Mouse (Mus musculus): Measurements from ENCODE around the gene 2900011O08Rik. TPM values are rescaled to one million over a fixed set of nuclear protein-coding genes. Genes with fewer than 3 reads are reported as not detected.

The 2900011O08Rik gene
- polyA plus RNA-seq, 1 experiment from 2014 or later: 130 TPM

- H3K4me3 ChIP-seq: no peak overlapping the region
- H3K9ac ChIP-seq (replicated peaks): no peak overlapping the region
- H3K4me1 ChIP-seq: no peaks in the 10 kb centered on the region
- no peaks in the 10 kb centered on the region for H3K27me3 ChIP-seq
- H3K4me2 ChIP-seq (replicated peaks): no peak overlapping the region
- no peak for ATAC-seq (replicated peaks)
- WGBS: 84% methylated on average over 3 of the region's 3 CpGs
- peaks cover 18% of the 10 kb centered on the region for H3K36me3 ChIP-seq
- H3K9me3 ChIP-seq: no peaks in the 10 kb centered on the region
- no peak overlapping the region for H3K27ac ChIP-seq (replicated peaks)
These were observed 102.9 kb downstream of the 2900011O08Rik start for GRCm38 (mm10) chr16:14089296-14089695.

GRCm38 (mm10) chr16:14091771-14092170 lies 105.4 kb downstream of the 2900011O08Rik start:
- H3K27me3 ChIP-seq: no peaks in the 10 kb centered on the region
- ATAC-seq (replicated peaks): no peak
- H3K9me3 ChIP-seq: no peaks in the 10 kb centered on the region
- H3K36me3 ChIP-seq: peaks cover 22% of the 10 kb centered on the region
- no peak overlapping the region for H3K9ac ChIP-seq (replicated peaks)
- no peak overlapping the region for H3K4me3 ChIP-seq
- WGBS: 86% methylated on average over 2 of the region's 2 CpGs
- H3K27ac ChIP-seq (replicated peaks): no peak overlapping the region
- no peak overlapping the region for H3K4me2 ChIP-seq (replicated peaks)
- no peaks in the 10 kb centered on the region for H3K4me1 ChIP-seq

DNA sequence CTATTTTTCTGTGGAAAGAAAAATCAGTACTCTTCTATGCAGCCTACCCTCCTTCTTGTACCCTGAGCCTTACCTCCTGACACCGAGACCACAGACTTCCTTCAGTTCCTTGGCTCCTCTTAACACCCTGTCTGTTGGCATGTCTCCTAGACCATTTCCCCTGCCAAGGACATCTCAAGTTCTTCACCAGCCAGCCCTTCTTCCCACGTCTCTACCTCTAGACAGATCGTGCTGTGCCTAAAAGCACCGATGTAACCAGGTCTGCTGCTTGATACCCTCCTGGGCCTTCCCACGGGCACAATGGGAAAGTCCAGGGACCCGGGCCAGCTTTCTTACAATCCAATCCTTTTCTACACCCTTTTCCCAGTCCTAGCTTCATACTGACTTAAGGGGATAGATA lies 119.5 kb downstream of the 2900011O08Rik start:
- no peak for ATAC-seq (replicated peaks)
- H3K27me3 ChIP-seq: no peaks in the 10 kb centered on the region
- H3K9me3 ChIP-seq: no peaks in the 10 kb centered on the region
- H3K4me3 ChIP-seq: no peak overlapping the region
- H3K36me3 ChIP-seq: peaks cover 26% of the 10 kb centered on the region
- no peak overlapping the region for H3K9ac ChIP-seq (replicated peaks)
- no peak overlapping the region for H3K27ac ChIP-seq (replicated peaks)
- no peaks in the 10 kb centered on the region for H3K4me1 ChIP-seq
- H3K4me2 ChIP-seq (replicated peaks): no peak overlapping the region
- WGBS: 88% methylated on average over 6 of the region's 6 CpGs

GRCm38 (mm10) chr16:14109651-14110230 lies 123.3 kb downstream of the 2900011O08Rik start:
- Histone ChIP-seq H3K4me3 (no peak overlapping the region), H3K4me2 (replicated peaks) (no peak overlapping the region), H3K27me3 (no peaks in the 10 kb centered on the region), H3K36me3 (peaks cover 55% of the 10 kb centered on the region), H3K9me3 (no peaks in the 10 kb centered on the region), H3K27ac (replicated peaks) (no peak overlapping the region), H3K9ac (replicated peaks) (no peak overlapping the region), H3K4me1 (no peaks in the 10 kb centered on the region)
- ATAC-seq (replicated peaks): no peak
- 91% methylated on average over 3 of the region's 3 CpGs for WGBS

GRCm38 (mm10) chr16:14110922-14111321 lies 124.5 kb downstream of the 2900011O08Rik start:
- Histone ChIP-seq H3K4me1 (no peaks in the 10 kb centered on the region), H3K27ac (replicated peaks) (no peak overlapping the region), H3K36me3 (peaks cover 64% of the 10 kb centered on the region), H3K9ac (replicated peaks) (no peak overlapping the region), H3K4me2 (replicated peaks) (no peak overlapping the region), H3K27me3 (no peaks in the 10 kb centered on the region), H3K9me3 (no peaks in the 10 kb centered on the region), H3K4me3 (no peak overlapping the region)
- WGBS: 86% methylated on average over 2 of the region's 2 CpGs
- ATAC-seq (replicated peaks): no peak

DNA sequence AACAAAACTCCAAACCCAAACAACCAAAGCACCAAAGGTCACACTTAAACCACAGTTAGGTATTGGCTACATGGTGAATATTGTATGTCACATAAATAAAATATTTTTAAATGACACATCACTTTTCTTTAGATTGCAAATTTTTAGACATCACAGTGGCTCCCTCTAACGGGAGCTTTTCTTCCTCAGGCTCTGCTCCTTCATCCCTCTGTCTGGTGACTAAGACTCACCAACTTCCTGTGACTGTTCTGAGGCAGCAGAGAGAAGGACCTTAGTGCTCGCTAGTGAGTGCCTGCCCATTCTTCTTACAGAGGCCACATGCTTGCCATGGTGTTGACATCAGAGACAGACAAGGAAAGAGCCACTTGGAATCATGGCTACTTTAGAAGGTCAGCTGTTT lies 125.7 kb downstream of the 2900011O08Rik start:
- ATAC-seq (replicated peaks): no peak
- no peaks in the 10 kb centered on the region for H3K4me1 ChIP-seq
- no peaks in the 10 kb centered on the region for H3K27me3 ChIP-seq
- 81% methylated on average over 2 of the region's 2 CpGs for WGBS
- no peak overlapping the region for H3K4me2 ChIP-seq (replicated peaks)
- H3K4me3 ChIP-seq: no peak overlapping the region
- H3K9me3 ChIP-seq: no peaks in the 10 kb centered on the region
- H3K9ac ChIP-seq (replicated peaks): no peak overlapping the region
- H3K36me3 ChIP-seq: peaks cover 73% of the 10 kb centered on the region
- no peak overlapping the region for H3K27ac ChIP-seq (replicated peaks)

GRCm38 (mm10) chr16:14112742-14113141 lies 126.3 kb downstream of the 2900011O08Rik start:
- no peak overlapping the region for H3K4me3 ChIP-seq
- no peaks in the 10 kb centered on the region for H3K9me3 ChIP-seq
- H3K4me2 ChIP-seq (replicated peaks): no peak overlapping the region
- H3K9ac ChIP-seq (replicated peaks): no peak overlapping the region
- WGBS: 94% methylated on average over 3 of the region's 3 CpGs
- no peaks in the 10 kb centered on the region for H3K4me1 ChIP-seq
- ATAC-seq (replicated peaks): no peak
- H3K27me3 ChIP-seq: no peaks in the 10 kb centered on the region
- no peak overlapping the region for H3K27ac ChIP-seq (replicated peaks)
- H3K36me3 ChIP-seq: peaks cover 73% of the 10 kb centered on the region

DNA sequence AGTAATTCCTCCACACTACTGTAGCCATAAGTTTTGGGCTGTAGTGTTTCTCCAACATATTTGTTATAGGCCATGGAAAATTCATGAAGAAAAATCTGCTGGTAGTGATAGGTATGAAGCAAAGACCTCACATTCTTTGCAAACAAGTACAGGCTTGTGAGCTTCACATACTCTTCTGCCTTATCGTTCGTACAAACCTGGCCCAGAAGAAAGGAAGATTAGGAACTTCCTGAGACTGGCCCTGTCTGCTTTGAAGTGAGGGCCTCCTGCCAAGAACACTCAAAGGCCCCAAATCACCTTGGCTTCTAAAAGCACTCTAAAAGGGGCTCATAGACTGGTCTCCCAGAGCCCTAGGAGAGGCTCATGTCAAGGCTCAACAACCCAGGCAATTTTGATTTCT lies 130.9 kb downstream of the 2900011O08Rik start:
- Histone ChIP-seq H3K27me3 (no peaks in the 10 kb centered on the region), H3K9ac (replicated peaks) (no peak overlapping the region), H3K4me1 (no peaks in the 10 kb centered on the region), H3K9me3 (no peaks in the 10 kb centered on the region), H3K4me2 (replicated peaks) (no peak overlapping the region), H3K4me3 (no peak overlapping the region), H3K36me3 (peaks cover 66% of the 10 kb centered on the region), H3K27ac (replicated peaks) (no peak overlapping the region)
- WGBS: 90% methylated on average over 2 of the region's 2 CpGs
- ATAC-seq (replicated peaks): no peak

DNA sequence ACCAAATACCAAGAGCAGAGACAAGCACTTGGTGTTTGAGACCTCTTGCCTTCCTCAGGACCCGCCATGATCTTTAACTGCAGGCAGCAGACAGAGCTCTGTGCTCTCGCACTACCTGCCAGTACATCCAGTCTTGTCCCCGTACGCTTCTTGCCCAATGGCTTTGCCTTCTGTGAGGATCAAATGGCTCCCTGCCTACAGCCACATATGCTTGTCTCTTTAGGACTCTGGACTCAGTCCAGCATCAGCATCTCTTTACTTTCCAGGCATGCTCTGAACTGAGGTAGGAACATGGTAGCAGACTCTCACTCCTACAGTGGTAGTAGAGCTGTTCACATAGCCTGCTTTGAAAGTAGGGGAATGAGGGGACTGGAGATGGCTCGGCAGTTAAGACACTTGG lies 134.5 kb downstream of the 2900011O08Rik start:
- no peak overlapping the region for H3K9ac ChIP-seq (replicated peaks)
- no peak for ATAC-seq (replicated peaks)
- no peaks in the 10 kb centered on the region for H3K27me3 ChIP-seq
- WGBS: 96% methylated on average over 5 of the region's 5 CpGs
- no peak overlapping the region for H3K4me3 ChIP-seq
- H3K36me3 ChIP-seq: peaks cover 73% of the 10 kb centered on the region
- no peak overlapping the region for H3K27ac ChIP-seq (replicated peaks)
- no peaks in the 10 kb centered on the region for H3K9me3 ChIP-seq
- H3K4me2 ChIP-seq (replicated peaks): no peak overlapping the region
- no peaks in the 10 kb centered on the region for H3K4me1 ChIP-seq

- peaks cover 73% of the 10 kb centered on the region for H3K36me3 ChIP-seq
- ATAC-seq (replicated peaks): no peak
These were observed 135.2 kb downstream of the 2900011O08Rik start for GRCm38 (mm10) chr16:14121563-14121962.

DNA sequence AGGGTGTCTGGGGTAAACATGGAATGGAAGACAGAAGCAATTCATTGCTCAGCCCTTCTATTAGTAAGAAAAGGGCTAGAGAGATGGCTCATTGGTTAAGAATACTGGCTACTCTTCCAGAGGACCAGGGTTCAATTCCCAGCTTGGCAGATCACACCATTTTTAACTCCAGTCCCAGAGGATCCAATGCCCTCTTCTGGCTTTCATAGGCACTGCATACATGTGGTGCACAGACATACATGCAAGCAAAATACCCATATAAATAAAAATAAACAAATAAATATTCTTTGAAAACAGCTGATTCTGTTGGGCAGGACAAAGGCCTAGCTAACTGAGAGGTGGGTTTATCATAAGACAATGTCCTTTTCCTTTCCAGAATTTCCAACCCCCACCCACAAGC lies 136.2 kb downstream of the 2900011O08Rik start:
- Histone ChIP-seq H3K9me3 (no peaks in the 10 kb centered on the region), H3K4me1 (no peaks in the 10 kb centered on the region), H3K36me3 (peaks cover 80% of the 10 kb centered on the region), H3K27ac (replicated peaks) (no peak overlapping the region), H3K27me3 (no peaks in the 10 kb centered on the region), H3K4me2 (replicated peaks) (no peak overlapping the region), H3K9ac (replicated peaks) (no peak overlapping the region), H3K4me3 (no peak overlapping the region)
- no peak for ATAC-seq (replicated peaks)

More at GRCm38 (mm10) chr16:14121563-14121962, 135.2 kb downstream of the 2900011O08Rik start:
- 95% methylated on average over 7 of the region's 7 CpGs for WGBS
- Histone ChIP-seq H3K4me3 (no peak overlapping the region), H3K9ac (replicated peaks) (no peak overlapping the region), H3K4me1 (no peaks in the 10 kb centered on the region), H3K27me3 (no peaks in the 10 kb centered on the region), H3K9me3 (no peaks in the 10 kb centered on the region), H3K27ac (replicated peaks) (no peak overlapping the region), H3K4me2 (replicated peaks) (no peak overlapping the region)

GRCm38 (mm10) chr16:14123901-14124300 lies 137.5 kb downstream of the 2900011O08Rik start:
- H3K9me3 ChIP-seq: no peaks in the 10 kb centered on the region
- H3K36me3 ChIP-seq: peaks cover 91% of the 10 kb centered on the region
- H3K4me3 ChIP-seq: no peak overlapping the region
- no peak for ATAC-seq (replicated peaks)
- no peaks in the 10 kb centered on the region for H3K27me3 ChIP-seq
- 82% methylated on average over 2 of the region's 2 CpGs for WGBS
- H3K4me2 ChIP-seq (replicated peaks): no peak overlapping the region
- no peak overlapping the region for H3K27ac ChIP-seq (replicated peaks)
- no peaks in the 10 kb centered on the region for H3K4me1 ChIP-seq
- H3K9ac ChIP-seq (replicated peaks): no peak overlapping the region

GRCm38 (mm10) chr16:14124709-14125108 lies 138.3 kb downstream of the 2900011O08Rik start:
- H3K4me3 ChIP-seq: no peak overlapping the region
- no peak for ATAC-seq (replicated peaks)
- H3K4me1 ChIP-seq: no peaks in the 10 kb centered on the region
- H3K9me3 ChIP-seq: no peaks in the 10 kb centered on the region
- H3K9ac ChIP-seq (replicated peaks): no peak overlapping the region
- H3K27me3 ChIP-seq: no peaks in the 10 kb centered on the region
- H3K36me3 ChIP-seq: peaks cover 96% of the 10 kb centered on the region
- H3K27ac ChIP-seq (replicated peaks): no peak overlapping the region
- WGBS: 93% methylated on average over 7 of the region's 7 CpGs
- no peak overlapping the region for H3K4me2 ChIP-seq (replicated peaks)
